Mouse (Mus musculus) testis, adult 2 months (tissue): ENCODE results near the gene Mfsd6.

Experiments
- CTCF ChIP-seq: fragments of 200-500 bp; IDR thresholded peaks from 2 replicates; pipeline ENCODE4 v1.5.1; 2012; ENCODE audit warnings: low read depth, mild to moderate bottlenecking, inconsistent platforms, low read length, moderate library complexity; ENCODE audit not compliant: control insufficient read depth, insufficient read depth, insufficient replicate concordance
- POLR2A ChIP-seq: fragments of 200-500 bp; IDR thresholded peaks from 2 replicates; pipeline ENCODE4 v1.6.1; 2012; ENCODE audit warnings: low read depth, mild to moderate bottlenecking, inconsistent platforms, low read length, moderate library complexity; ENCODE audit not compliant: control insufficient read depth

- TF ChIP-seq CTCF (no peak), POLR2A (no peak)
Observed at GRCm38 (mm10) chr1:52607700-52608099, 119.6 kb downstream of the Mfsd6 start.
